Mouse (Mus musculus) stomach, embryonic 15.5 days (tissue): Measurements from ENCODE around the gene Ergic1. TPM values are rescaled to one million over a fixed set of nuclear protein-coding genes. Genes with fewer than 3 reads are reported as not detected.

Source experiments
- ATAC-seq: fragments of 200-750 bp; cut with Nextera tagmentation; 2 replicates; pipeline ENCODE4 v1.8.0; 2017; ENCODE audit warnings: low read depth, moderate number of reproducible peaks, moderate TSS enrichment; ENCODE audit not compliant: insufficient read depth, low FRiP score
- H3K27ac ChIP-seq: fragments of 300-500 bp; sonication (generic); 2 replicates; pipeline ENCODE4 v1.5.1; 2015; ENCODE audit warnings: mild to moderate bottlenecking, inconsistent platforms
- H3K27me3 ChIP-seq: fragments of 300-500 bp; sonication (generic); replicated peaks from 2 replicates; pipeline ENCODE4 v1.6.1; 2015; ENCODE audit warnings: inconsistent platforms
- H3K36me3 ChIP-seq: fragments of 300-500 bp; sonication (generic); 2 replicates; pipeline ENCODE4 v1.6.1; 2015; ENCODE audit warnings: inconsistent platforms
- H3K4me1 ChIP-seq: fragments of 300-500 bp; sonication (generic); 2 replicates; pipeline ENCODE4 v1.6.1; 2015; ENCODE audit warnings: inconsistent platforms
- H3K4me2 ChIP-seq: fragments of 300-500 bp; sonication (generic); 2 replicates; pipeline ENCODE4 v1.6.1; 2015; ENCODE audit warnings: mild to moderate bottlenecking, inconsistent platforms
- H3K4me3 ChIP-seq: fragments of 300-500 bp; sonication (generic); replicated peaks from 2 replicates; pipeline ENCODE4 v1.5.1; 2015; ENCODE audit warnings: inconsistent platforms
- H3K9ac ChIP-seq: fragments of 300-500 bp; sonication (generic); 2 replicates; pipeline ENCODE4 v1.6.1; 2015; ENCODE audit warnings: inconsistent platforms
- H3K9me3 ChIP-seq: fragments of 300-500 bp; sonication (generic); 2 replicates; pipeline ENCODE4 v1.6.1; 2016; ENCODE audit warnings: inconsistent platforms
- WGBS: fragments of 180-500 bp; shearing (Covaris S2); methylation state at CpG from one replicate; pipeline ENCODE4 v1.1.7; 2015; 5-methylcytosine and 5-hydroxymethylcytosine counted together
- polyA plus RNA-seq: library from polyadenylated mRNA; unstranded; fragments of >200 nt; fragmentation: Nextera tagmentation; extraction: Ambion mirVana; gene quantifications from 2 replicates; pipeline ENCODE4 v1.2.1, GENCODE M21; 2015

Gene Ergic1
- polyA plus RNA-seq, 1 experiment from 2014 or later: 106 TPM

DNA sequence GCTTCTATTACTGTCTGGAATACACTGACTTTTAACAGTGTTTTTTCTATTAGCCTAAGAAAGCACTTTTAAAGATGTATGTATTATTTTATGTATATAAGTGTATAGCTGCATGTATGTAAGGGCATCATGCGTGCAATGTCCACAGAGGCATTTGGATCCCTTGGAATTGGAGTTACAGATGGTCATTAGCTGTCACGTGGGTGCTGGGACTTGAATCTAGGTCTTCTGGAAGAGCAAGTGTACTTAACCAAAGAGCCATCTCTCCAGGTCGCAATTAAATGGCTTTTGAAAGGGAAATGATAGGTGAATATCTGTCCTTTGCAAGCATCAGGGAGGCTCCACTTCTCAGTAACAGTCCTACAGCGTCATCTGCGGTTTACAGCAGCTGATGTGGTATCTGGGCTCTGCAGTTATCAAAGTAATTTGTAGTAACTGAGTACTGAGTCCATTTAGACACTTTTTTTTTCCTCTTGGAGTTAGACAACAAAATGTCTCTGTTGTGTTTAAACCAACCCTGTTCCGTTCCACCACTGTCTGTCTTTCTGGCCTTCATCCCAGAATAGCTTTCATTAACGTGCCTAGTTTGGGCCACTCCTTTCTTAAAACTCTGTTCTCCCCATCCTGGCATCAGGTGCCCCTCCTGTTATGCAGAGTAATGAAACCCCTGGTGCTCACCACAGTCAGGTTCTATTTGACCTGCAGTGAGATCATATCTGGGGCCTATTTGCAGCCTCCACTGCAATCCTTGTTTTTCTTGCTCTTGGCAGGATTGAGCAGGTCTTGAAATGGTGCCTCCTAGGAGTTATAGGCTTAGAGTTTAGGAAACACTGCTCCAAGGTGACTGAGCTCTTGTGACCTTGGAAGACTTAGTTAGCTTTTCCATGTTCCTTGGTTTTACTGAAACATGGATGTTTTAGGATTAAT is 116.7 kb downstream of the Ergic1 start:
- Histone ChIP-seq H3K9me3 (no peaks in the 10 kb centered on the region), H3K36me3 (no peaks in the 10 kb centered on the region), H3K4me2 (peak overlapping the region; percentile 60), H3K4me1 (peaks cover 23% of the 10 kb centered on the region), H3K9ac (no peak overlapping the region), H3K4me3 (peak overlapping the region; percentile 84), H3K27me3 (no peaks in the 10 kb centered on the region), H3K27ac (no peak overlapping the region)
- no peak for ATAC-seq
- 74% methylated on average over 7 of the region's 7 CpGs for WGBS

DNA sequence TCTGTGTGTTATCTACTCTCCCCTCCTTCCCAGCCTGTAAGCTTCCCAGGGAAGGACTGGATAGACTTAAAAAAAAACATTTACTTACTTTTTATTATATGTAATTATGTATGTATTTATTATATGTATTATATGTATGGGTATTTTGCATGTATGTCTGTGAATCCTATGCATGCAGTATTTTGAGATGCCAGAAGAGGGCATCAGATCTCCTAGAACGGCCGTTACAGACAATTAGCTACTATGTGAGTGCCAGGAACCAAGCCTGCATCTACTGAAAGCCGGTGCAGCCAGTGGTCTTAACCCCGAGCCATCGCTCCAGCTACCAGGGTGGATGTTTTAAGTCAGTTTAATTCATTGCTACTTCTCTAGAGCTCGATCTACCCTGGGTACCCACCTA is 120.0 kb downstream of the Ergic1 start:
- ATAC-seq: no peak
- Histone ChIP-seq H3K9ac (no peak overlapping the region), H3K9me3 (no peaks in the 10 kb centered on the region), H3K4me2 (no peak overlapping the region), H3K4me3 (no peak overlapping the region), H3K4me1 (peaks cover 20% of the 10 kb centered on the region), H3K36me3 (0 out of 2 replicates have a peak, but pooled peaks cover 5% of the 10 kb centered on the region), H3K27ac (no peak overlapping the region), H3K27me3 (no peaks in the 10 kb centered on the region)
- WGBS: 86% methylated on average over 6 of the region's 6 CpGs

DNA sequence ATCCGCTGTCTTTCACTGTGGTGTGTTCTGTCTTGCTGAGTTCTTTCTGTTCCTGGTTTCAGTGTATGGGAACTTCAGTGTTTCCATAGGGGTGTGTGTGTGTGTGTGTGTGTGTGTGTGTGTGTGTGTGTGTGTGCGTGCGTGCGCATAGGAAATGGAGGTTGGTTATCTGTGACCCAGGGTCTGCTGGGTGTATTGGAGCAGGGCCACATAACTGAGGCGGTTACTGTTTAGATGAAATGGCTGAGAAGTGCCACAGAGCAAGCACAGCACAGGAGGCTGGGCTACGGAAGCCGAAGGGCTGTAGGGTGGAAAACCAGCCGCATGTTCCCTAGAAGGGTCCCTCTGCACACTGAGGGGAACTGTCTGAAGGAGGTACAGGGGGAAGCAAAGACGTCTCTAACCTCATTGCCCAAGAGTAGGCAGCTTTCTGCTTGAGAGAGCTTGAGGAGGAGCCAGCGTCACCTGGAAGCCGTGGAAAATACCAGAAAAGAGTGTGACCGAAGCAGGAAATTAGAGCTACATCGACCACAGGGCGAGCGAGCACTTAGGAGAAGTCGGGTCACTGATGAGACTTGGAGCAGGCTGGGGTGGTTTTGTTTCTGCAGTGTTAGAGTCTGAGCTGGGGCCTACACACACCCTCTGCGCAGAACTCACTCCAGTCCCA is 125.2 kb downstream of the Ergic1 start:
- H3K9ac ChIP-seq: no peak overlapping the region
- WGBS: 88% methylated on average over 17 of the region's 17 CpGs
- no peak overlapping the region for H3K4me2 ChIP-seq
- 0 out of 2 replicates have a peak, but pooled peaks cover 5% of the 10 kb centered on the region for H3K36me3 ChIP-seq
- H3K9me3 ChIP-seq: no peaks in the 10 kb centered on the region
- H3K27me3 ChIP-seq: no peaks in the 10 kb centered on the region
- no peak overlapping the region for H3K4me3 ChIP-seq
- no peaks in the 10 kb centered on the region for H3K4me1 ChIP-seq
- ATAC-seq: no peak
- H3K27ac ChIP-seq: no peak overlapping the region

DNA sequence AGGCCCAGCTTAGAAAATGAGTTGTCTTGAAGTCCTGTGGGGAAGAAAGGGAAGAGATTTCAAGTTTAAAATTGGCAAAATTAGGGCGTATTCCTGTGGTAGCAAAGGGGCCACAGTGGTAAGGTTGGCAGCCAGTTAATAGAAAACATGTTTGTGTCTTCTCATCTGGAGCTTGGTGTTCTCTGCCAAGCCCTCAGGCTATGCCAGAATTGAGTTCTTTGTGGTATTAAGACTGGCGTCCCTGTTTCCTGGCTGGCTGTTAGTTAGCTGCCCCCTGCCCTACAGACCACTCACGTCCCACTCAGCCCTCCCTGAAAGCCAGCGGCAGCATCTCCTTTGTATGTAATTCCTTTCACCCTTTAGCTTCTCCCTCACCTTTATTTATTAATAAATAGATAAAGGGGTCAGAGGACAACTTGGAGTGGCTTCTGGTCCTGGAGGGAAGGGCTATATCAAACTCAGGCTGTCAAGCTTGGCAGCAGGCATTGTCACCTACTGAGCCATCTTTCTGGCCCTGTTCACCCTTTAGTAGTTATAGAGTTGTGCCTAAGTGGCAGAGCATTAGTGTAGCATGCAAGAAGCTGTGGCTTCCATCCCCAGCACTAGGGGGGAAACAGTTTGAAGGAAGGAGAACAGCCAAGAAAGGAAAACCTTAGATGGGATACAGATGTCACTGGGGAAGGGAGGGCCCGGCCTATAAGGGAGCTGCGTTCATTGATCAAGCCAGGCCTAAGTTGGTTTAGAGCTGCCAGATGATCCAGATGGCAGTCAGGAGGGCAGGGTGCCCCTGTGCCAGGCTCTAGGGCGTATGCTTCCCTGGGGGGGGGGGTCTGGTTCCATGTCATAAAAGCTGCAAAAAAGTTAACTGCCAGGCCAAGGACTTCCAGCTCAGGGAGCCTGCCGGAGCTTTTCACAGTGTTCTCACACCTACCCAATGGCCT is 127.8 kb downstream of the Ergic1 start:
- 72% methylated on average over 8 of the region's 8 CpGs for WGBS
- ATAC-seq: no peak
- no peak overlapping the region for H3K27ac ChIP-seq
- H3K36me3 ChIP-seq: peaks cover 6% of the 10 kb centered on the region; the same call in 1 of the 2 replicates
- no peaks in the 10 kb centered on the region for H3K27me3 ChIP-seq
- H3K4me1 ChIP-seq: no peaks in the 10 kb centered on the region; the same call in 1 of the 2 replicates
- no peak overlapping the region for H3K9ac ChIP-seq
- H3K4me3 ChIP-seq: no peak overlapping the region
- no peak overlapping the region for H3K4me2 ChIP-seq
- H3K9me3 ChIP-seq: no peaks in the 10 kb centered on the region

DNA sequence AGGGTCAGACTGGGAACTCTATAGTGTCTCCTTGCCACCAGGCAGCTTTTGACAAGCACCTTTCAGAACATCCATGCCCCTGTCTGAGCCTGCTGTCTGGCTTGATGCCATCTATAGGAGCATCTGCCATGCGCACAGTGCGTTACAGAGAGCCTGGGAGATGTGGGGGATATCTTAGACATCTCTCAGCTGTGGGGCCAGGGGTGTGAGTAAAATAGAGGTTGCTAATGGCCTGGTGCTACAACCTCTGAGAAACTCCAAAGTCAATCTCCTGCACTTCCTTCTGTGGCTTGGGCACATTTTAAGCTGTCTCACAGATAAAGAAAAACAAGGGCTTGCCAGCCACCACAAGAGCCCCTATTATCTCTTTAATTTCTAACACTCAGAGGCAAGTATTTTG is 128.5 kb downstream of the Ergic1 start:
- Histone ChIP-seq H3K36me3 (peaks cover 8% of the 10 kb centered on the region; the same call in 1 of the 2 replicates), H3K4me3 (no peak overlapping the region), H3K27me3 (no peaks in the 10 kb centered on the region), H3K9ac (no peak overlapping the region), H3K9me3 (no peaks in the 10 kb centered on the region), H3K27ac (no peak overlapping the region), H3K4me1 (no peaks in the 10 kb centered on the region; the same call in 1 of the 2 replicates), H3K4me2 (no peak overlapping the region)
- ATAC-seq: no peak
- WGBS: 75% methylated on average over 2 of the region's 2 CpGs

DNA sequence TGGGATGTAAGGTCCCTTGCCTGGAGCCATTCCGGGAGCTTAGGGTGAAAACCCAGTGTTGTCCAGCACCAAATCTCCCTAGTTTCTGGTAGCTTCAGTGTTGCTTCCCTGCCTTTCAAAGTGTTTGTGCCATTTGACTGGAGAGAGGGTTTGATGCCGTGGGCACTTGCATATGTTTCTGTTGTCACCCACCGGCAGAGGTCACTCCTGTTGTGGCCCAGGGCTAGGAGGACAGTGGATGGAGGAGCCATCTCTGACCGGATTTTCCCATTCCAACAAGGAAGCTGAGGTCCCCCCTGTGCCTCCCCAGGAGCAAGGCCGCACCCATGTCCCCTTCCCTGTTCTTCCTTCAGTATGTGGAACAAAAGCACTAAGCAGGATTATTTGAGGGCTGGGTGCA is 128.9 kb downstream of the Ergic1 start:
- Histone ChIP-seq H3K4me1 (no peaks in the 10 kb centered on the region; the same call in 1 of the 2 replicates), H3K27me3 (no peaks in the 10 kb centered on the region), H3K9me3 (no peaks in the 10 kb centered on the region), H3K4me2 (no peak overlapping the region), H3K36me3 (peaks cover 7% of the 10 kb centered on the region; the same call in 1 of the 2 replicates), H3K4me3 (no peak overlapping the region), H3K27ac (no peak overlapping the region), H3K9ac (no peak overlapping the region)
- WGBS: 81% methylated on average over 5 of the region's 5 CpGs
- no peak for ATAC-seq

DNA sequence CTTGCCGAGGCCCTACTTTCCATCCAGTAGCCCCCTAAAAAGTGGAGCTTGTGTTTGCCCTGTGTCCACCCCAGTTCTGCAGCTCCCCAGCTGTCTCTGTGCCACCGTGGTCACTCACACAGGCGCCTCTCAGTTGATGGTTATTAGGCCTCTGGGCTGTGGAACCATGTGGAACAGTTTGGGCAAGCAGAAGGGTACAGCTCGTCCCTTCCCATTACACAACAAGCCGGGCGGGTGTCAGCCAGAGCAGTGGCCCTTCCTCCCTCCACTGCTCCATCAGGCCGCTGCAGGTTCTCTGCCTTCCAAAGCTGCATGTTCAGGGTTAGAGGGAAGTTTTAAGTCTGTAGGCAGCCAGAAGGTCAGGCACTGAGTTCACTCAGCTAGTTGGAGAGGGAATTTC is 129.8 kb downstream of the Ergic1 start:
- WGBS: 85% methylated on average over 7 of the region's 7 CpGs
- H3K36me3 ChIP-seq: peaks cover 6% of the 10 kb centered on the region; the same call in 1 of the 2 replicates
- H3K27ac ChIP-seq: no peak overlapping the region
- no peaks in the 10 kb centered on the region for H3K27me3 ChIP-seq
- no peak overlapping the region for H3K4me2 ChIP-seq
- H3K4me1 ChIP-seq: no peaks in the 10 kb centered on the region; the same call in 1 of the 2 replicates
- H3K9me3 ChIP-seq: no peaks in the 10 kb centered on the region
- H3K4me3 ChIP-seq: no peak overlapping the region
- no peak overlapping the region for H3K9ac ChIP-seq
- ATAC-seq: no peak

DNA sequence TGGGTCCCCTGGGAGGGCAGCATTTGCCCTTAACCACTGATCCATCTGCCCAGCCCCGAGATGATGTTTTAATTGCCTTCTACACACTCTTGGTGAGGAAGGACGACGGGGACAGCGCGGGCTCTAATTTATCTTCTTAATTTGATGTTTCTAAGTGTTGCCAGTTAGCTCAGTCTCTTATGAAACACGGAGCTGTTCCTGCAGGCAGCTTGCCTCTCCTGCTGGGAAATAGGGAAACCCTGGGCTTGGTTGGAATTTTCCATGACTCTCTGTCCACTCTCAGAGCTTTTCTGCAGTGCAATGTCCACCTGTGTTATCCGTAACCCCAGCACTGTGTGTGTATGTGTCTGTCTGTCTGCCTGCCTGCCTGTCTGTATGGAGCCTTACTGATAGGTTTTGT is 132.1 kb downstream of the Ergic1 start:
- Histone ChIP-seq H3K4me2 (no peak overlapping the region), H3K4me1 (no peaks in the 10 kb centered on the region; the same call in 1 of the 2 replicates), H3K9ac (no peak overlapping the region), H3K4me3 (no peak overlapping the region), H3K27me3 (no peaks in the 10 kb centered on the region), H3K27ac (no peak overlapping the region), H3K9me3 (no peaks in the 10 kb centered on the region), H3K36me3 (peaks cover 16% of the 10 kb centered on the region)
- ATAC-seq: no peak
- WGBS: 65% methylated on average over 7 of the region's 7 CpGs

DNA sequence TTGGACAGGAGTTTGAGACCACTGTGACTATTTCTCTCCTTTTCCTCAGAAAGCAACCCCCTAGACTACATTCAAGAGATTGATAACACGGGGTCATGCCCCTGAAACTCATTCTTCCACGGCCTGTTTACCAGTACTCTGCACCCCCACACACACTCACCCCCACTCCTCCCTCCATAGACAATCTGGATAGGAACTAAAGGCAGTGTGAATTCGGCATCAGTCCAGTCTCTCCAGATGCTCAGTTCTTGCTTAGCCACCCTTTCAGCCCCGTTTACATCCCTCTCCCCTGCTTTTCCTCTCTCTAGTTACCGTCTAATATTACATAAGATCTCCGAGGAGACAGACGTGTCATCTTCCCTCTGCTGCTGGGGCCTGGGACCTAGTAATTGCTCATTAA is 132.9 kb downstream of the Ergic1 start:
- Histone ChIP-seq H3K27me3 (no peaks in the 10 kb centered on the region), H3K4me3 (no peak overlapping the region), H3K4me1 (no peaks in the 10 kb centered on the region; the same call in 1 of the 2 replicates), H3K36me3 (peaks cover 20% of the 10 kb centered on the region), H3K4me2 (no peak overlapping the region), H3K9me3 (no peaks in the 10 kb centered on the region), H3K9ac (no peak overlapping the region), H3K27ac (no peak overlapping the region)
- no peak for ATAC-seq
- 47% methylated on average over 7 of the region's 7 CpGs for WGBS

DNA sequence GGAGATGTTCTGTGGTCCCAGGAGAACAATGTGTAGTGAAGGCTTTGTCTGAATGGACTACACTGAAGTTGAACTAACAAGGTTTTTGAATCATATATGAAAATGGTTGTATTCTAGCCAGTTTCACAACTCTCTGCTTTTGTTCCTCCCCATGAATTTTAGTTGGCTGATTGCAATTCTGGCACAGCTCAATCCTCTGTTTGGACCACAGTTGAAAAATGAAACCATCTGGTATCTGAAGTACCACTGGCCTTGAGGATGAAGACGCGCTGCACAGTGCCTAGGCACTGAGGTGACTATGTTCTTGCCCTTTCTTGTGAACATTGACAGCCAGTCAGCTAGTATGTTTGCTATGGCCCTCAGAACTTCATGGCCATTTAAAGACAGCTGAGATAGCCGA is 133.9 kb downstream of the Ergic1 start:
- Histone ChIP-seq H3K4me2 (no peak overlapping the region), H3K9ac (no peak overlapping the region), H3K27ac (no peak overlapping the region), H3K9me3 (no peaks in the 10 kb centered on the region), H3K36me3 (peaks cover 27% of the 10 kb centered on the region), H3K4me3 (no peak overlapping the region), H3K27me3 (no peaks in the 10 kb centered on the region), H3K4me1 (no peaks in the 10 kb centered on the region; the same call in 1 of the 2 replicates)
- 89% methylated on average over 3 of the region's 3 CpGs for WGBS
- no peak for ATAC-seq

DNA sequence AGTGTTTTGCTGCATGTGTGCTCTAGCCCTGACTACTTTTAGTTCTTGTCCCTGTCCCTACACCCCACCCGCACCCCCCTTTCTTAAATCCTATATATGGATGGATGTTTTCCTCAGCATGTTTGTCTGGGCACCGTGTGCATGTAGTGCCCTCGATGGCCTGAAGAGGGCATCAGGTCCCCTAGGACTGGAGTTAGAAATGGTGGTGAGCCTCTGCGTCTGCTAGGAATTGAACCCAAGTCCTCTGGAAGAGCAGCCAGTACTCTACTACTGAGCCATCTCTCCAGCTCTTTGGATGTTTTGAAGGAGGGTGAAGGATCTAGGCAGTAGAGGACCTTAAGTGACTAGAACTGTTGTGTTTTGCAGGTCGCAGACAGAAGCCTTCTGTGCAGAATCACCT is 137.6 kb downstream of the Ergic1 start:
- Histone ChIP-seq H3K9me3 (no peaks in the 10 kb centered on the region), H3K4me2 (no peak overlapping the region), H3K9ac (no peak overlapping the region), H3K27ac (no peak overlapping the region), H3K4me1 (0 out of 2 replicates have a peak, but pooled peaks cover 2% of the 10 kb centered on the region), H3K4me3 (no peak overlapping the region), H3K27me3 (no peaks in the 10 kb centered on the region), H3K36me3 (peaks cover 32% of the 10 kb centered on the region)
- no peak for ATAC-seq
- 96% methylated on average over 5 of the region's 5 CpGs for WGBS
